Mouse (Mus musculus): Measurements from ENCODE around the gene Ralgapb. TPM values are rescaled to one million over a fixed set of nuclear protein-coding genes. Genes with fewer than 3 reads are reported as not detected.

Gene Ralgapb
- total RNA-seq, 1 experiment: 23.0 TPM

DNA sequence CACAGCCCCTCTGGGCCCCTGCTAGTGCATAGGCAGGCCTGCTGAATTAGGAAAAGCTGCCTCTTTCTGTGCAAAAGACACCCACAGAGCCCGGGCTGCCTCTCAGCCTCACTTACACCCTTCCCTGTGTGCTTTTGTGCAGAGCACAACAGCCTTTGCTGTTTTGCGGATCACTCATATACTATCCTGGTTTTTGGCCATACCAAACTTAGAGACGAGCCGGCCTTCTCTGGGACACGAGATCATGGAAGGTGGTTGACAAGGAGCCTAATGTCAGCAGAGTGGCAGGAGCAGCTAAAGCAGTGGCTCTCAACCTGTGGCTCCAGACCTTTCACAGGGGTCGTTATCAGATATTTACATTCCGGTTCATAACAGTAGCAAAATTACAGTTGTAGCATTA, 93.6 kb downstream of the Ralgapb start:
- TF ChIP-seq HCFC1 (IDR thresholded peaks at IDR 0.05; ENCODE audit: borderline replicate concordance, insufficient read depth, low read length): no peak
- in situ Hi-C loops (cut with MboI; ENCODE audit: low sequenced_read_pairs in 2 of 2, unreplicated experiment in 2 of 2): no loop called here
- H3K9me3 ChIP-seq (ENCODE audit: control insufficient read depth, insufficient read depth, low read depth, low read length): no peaks in the 10 kb centered on the region
- no peak overlapping the region for H3K9ac ChIP-seq (ENCODE audit: insufficient read depth, low read depth, low read length, poor library complexity, severe bottlenecking)
- H3K27ac ChIP-seq (ENCODE audit: insufficient read depth, low read depth, low read length, poor library complexity, severe bottlenecking): no peak overlapping the region
- peaks cover 6% of the 10 kb centered on the region; the same call in 1 of the 2 replicates for H3K36me3 ChIP-seq (ENCODE audit: control insufficient read depth, insufficient read depth, low read length, poor library complexity, severe bottlenecking)
- no peaks in the 10 kb centered on the region for H3K4me1 ChIP-seq (ENCODE audit: control insufficient read depth in 2 of 2, insufficient read depth in 2 of 2, low read length in 2 of 2, poor library complexity in 1 of 2)
- H3K4me3 ChIP-seq (ENCODE audit: insufficient read depth in 1 of 2, low read depth in 1 of 2, low read length in 2 of 2, poor library complexity in 1 of 2, severe bottlenecking in 1 of 2): no peak overlapping the region
- no peak for DNase-seq (ENCODE audit: low read depth, low spot score)

- no peaks in the 10 kb centered on the region for H3K9me3 ChIP-seq (ENCODE audit: control insufficient read depth, insufficient read depth, low read depth, low read length)
- in situ Hi-C loops (cut with MboI; ENCODE audit: low sequenced_read_pairs in 2 of 2, unreplicated experiment in 2 of 2): no loop called here
- no peak for TF ChIP-seq MAFK (IDR thresholded peaks at IDR 0.05; ENCODE audit: insufficient read depth, low read depth, low read length)
- no peak overlapping the region for H3K27ac ChIP-seq (ENCODE audit: insufficient read depth, low read depth, low read length, poor library complexity, severe bottlenecking)
- H3K4me3 ChIP-seq (ENCODE audit: insufficient read depth in 1 of 2, low read depth in 1 of 2, low read length in 2 of 2, poor library complexity in 1 of 2, severe bottlenecking in 1 of 2): no peak overlapping the region
- H3K4me1 ChIP-seq (ENCODE audit: control insufficient read depth in 2 of 2, insufficient read depth in 2 of 2, low read length in 2 of 2, poor library complexity in 1 of 2): no peaks in the 10 kb centered on the region
- H3K36me3 ChIP-seq (ENCODE audit: control insufficient read depth, insufficient read depth, low read length, poor library complexity, severe bottlenecking): peaks cover 6% of the 10 kb centered on the region; the same call in 1 of the 2 replicates
- no peak for DNase-seq (ENCODE audit: low read depth, low spot score)
- no peak overlapping the region for H3K9ac ChIP-seq (ENCODE audit: insufficient read depth, low read depth, low read length, poor library complexity, severe bottlenecking)
These were observed 94.0 kb downstream of the Ralgapb start for GRCm38 (mm10) chr2:158503671-158504070.

GRCm38 (mm10) chr2:158506475-158506874, 96.8 kb downstream of the Ralgapb start:
- H3K9ac ChIP-seq (ENCODE audit: insufficient read depth, low read depth, low read length, poor library complexity, severe bottlenecking): no peak overlapping the region
- H3K4me3 ChIP-seq (ENCODE audit: insufficient read depth in 1 of 2, low read depth in 1 of 2, low read length in 2 of 2, poor library complexity in 1 of 2, severe bottlenecking in 1 of 2): no peak overlapping the region
- H3K36me3 ChIP-seq (ENCODE audit: control insufficient read depth, insufficient read depth, low read length, poor library complexity, severe bottlenecking): no peaks in the 10 kb centered on the region
- no peak overlapping the region for H3K27ac ChIP-seq (ENCODE audit: insufficient read depth, low read depth, low read length, poor library complexity, severe bottlenecking)
- in situ Hi-C loops (cut with MboI; ENCODE audit: low sequenced_read_pairs in 2 of 2, unreplicated experiment in 2 of 2): no loop called here
- H3K9me3 ChIP-seq (ENCODE audit: control insufficient read depth, insufficient read depth, low read depth, low read length): no peaks in the 10 kb centered on the region
- TF ChIP-seq CHD2 (IDR thresholded peaks at IDR 0.05; ENCODE audit: low read depth, low read length): no peak
- no peak for TF ChIP-seq ZNF384 (IDR thresholded peaks at IDR 0.05; ENCODE audit: low read depth, low read length)
- TF ChIP-seq MAFK (IDR thresholded peaks at IDR 0.05; ENCODE audit: insufficient read depth, low read depth, low read length): no peak
- TF ChIP-seq HCFC1 (IDR thresholded peaks at IDR 0.05; ENCODE audit: borderline replicate concordance, insufficient read depth, low read length): no peak
- no peak for TF ChIP-seq ZC3H11A (IDR thresholded peaks at IDR 0.05; ENCODE audit: borderline replicate concordance, low read depth, low read length)
- DNase-seq (ENCODE audit: low read depth, low spot score): no peak
- 0 out of 4 replicates have a peak, but pooled peaks cover 0 to 4% of the 10 kb centered on the region in 2 experiments for H3K4me1 ChIP-seq (ENCODE audit: control insufficient read depth in 2 of 2, insufficient read depth in 2 of 2, low read length in 2 of 2, poor library complexity in 1 of 2)

DNA sequence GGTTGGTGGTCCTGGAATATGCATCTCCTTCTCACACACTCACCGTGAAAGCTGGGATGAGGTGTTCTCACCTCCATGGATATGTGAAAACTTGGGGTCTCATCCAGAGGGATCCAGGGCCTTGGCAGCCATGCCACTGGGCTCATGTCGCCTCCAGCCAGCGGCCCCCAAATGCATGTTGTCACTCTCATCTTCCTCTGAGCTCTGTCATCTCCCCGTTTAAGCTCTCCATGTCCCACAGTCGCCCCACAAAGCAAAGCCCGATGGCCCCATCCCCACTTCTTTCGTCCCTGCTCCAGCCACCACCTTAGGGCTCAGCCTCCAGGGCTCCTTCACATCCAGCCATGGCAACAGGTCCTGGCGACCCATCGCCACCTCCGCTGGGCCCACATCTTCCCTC, 97.4 kb downstream of the Ralgapb start:
- no peak for DNase-seq (ENCODE audit: low read depth, low spot score)
- in situ Hi-C loops (cut with MboI; ENCODE audit: low sequenced_read_pairs in 2 of 2, unreplicated experiment in 2 of 2): no loop called here
- no peak overlapping the region for H3K4me3 ChIP-seq (ENCODE audit: insufficient read depth in 1 of 2, low read depth in 1 of 2, low read length in 2 of 2, poor library complexity in 1 of 2, severe bottlenecking in 1 of 2)

GRCm38 (mm10) chr2:158510665-158511064, 101.0 kb downstream of the Ralgapb start:
- DNase-seq (ENCODE audit: low read depth, low spot score): no peak

More for the DNA sequence above, 97.4 kb downstream of the Ralgapb start:
- TF ChIP-seq HCFC1 (IDR thresholded peaks at IDR 0.05; ENCODE audit: borderline replicate concordance, insufficient read depth, low read length) (no peak), ZC3H11A (IDR thresholded peaks at IDR 0.05; ENCODE audit: borderline replicate concordance, low read depth, low read length) (no peak), ZNF384 (IDR thresholded peaks at IDR 0.05; ENCODE audit: low read depth, low read length) (no peak), MAFK (IDR thresholded peaks at IDR 0.05; ENCODE audit: insufficient read depth, low read depth, low read length) (no peak), CHD2 (IDR thresholded peaks at IDR 0.05; ENCODE audit: low read depth, low read length) (no peak)
- Histone ChIP-seq H3K4me1 (ENCODE audit: control insufficient read depth in 2 of 2, insufficient read depth in 2 of 2, low read length in 2 of 2, poor library complexity in 1 of 2) (0 out of 4 replicates have a peak, but pooled peaks cover 0 to 4% of the 10 kb centered on the region in 2 experiments), H3K9me3 (ENCODE audit: control insufficient read depth, insufficient read depth, low read depth, low read length) (no peaks in the 10 kb centered on the region), H3K27ac (ENCODE audit: insufficient read depth, low read depth, low read length, poor library complexity, severe bottlenecking) (no peak overlapping the region), H3K9ac (ENCODE audit: insufficient read depth, low read depth, low read length, poor library complexity, severe bottlenecking) (no peak overlapping the region), H3K36me3 (ENCODE audit: control insufficient read depth, insufficient read depth, low read length, poor library complexity, severe bottlenecking) (no peaks in the 10 kb centered on the region)

More at GRCm38 (mm10) chr2:158510665-158511064, 101.0 kb downstream of the Ralgapb start:
- Histone ChIP-seq H3K36me3 (ENCODE audit: control insufficient read depth, insufficient read depth, low read length, poor library complexity, severe bottlenecking) (no peaks in the 10 kb centered on the region), H3K4me1 (ENCODE audit: control insufficient read depth in 2 of 2, insufficient read depth in 2 of 2, low read length in 2 of 2, poor library complexity in 1 of 2) (0 out of 4 replicates have a peak, but pooled peaks cover 0 to 4% of the 10 kb centered on the region in 2 experiments), H3K9ac (ENCODE audit: insufficient read depth, low read depth, low read length, poor library complexity, severe bottlenecking) (0 out of 2 replicates have a peak overlapping the region, but pooled peaks have one; percentile 31), H3K4me3 (ENCODE audit: insufficient read depth in 1 of 2, low read depth in 1 of 2, low read length in 2 of 2, poor library complexity in 1 of 2, severe bottlenecking in 1 of 2) (peak overlapping the region; percentile 2 to 54), H3K27ac (ENCODE audit: insufficient read depth, low read depth, low read length, poor library complexity, severe bottlenecking) (no peak overlapping the region; the same call in 1 of the 2 replicates), H3K9me3 (ENCODE audit: control insufficient read depth, insufficient read depth, low read depth, low read length) (no peaks in the 10 kb centered on the region)
- TF ChIP-seq CHD2 (IDR thresholded peaks at IDR 0.05; ENCODE audit: low read depth, low read length): no peak
- in situ Hi-C loops (cut with MboI; ENCODE audit: low sequenced_read_pairs in 2 of 2, unreplicated experiment in 2 of 2): no loop called here
